Mouse (Mus musculus) urinary bladder, postnatal 14 days (tissue): ENCODE data around the gene Gnpat.
A peak's percentile ranks its signal among the peaks of the same experiment; 100 is the strongest.
"Not testable (repeated sequence)": the region's sequence is repeated elsewhere in the genome, so short reads cannot be mapped to it uniquely, and the experiment has no call there.

Experiments
- DNase-seq: peaks from one replicate; pipeline ENCODE4 v3.0.0; 2021; ENCODE audit warnings: low spot score

Gene Gnpat

DNA sequence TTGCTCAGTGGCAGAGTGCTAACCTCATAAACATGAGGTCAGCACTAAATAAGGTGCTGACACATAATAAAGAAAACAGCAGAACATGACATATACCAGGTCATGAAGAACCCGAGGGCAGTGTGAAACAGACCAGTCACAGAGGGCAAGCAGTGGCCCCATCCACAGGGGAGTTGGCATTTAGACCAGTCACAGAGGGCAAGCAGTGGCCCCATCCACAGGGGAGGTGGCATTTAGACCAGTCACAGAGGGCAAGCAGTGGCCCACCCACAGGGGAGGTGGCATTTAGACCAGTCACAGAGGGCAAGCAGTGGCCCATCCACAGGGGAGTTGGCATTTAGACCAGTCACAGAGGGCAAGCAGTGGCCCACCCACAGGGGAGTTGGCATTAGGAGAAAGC lies 19.9 kb upstream of the Gnpat start:
- not testable (repeated sequence) for DNase-seq

DNA sequence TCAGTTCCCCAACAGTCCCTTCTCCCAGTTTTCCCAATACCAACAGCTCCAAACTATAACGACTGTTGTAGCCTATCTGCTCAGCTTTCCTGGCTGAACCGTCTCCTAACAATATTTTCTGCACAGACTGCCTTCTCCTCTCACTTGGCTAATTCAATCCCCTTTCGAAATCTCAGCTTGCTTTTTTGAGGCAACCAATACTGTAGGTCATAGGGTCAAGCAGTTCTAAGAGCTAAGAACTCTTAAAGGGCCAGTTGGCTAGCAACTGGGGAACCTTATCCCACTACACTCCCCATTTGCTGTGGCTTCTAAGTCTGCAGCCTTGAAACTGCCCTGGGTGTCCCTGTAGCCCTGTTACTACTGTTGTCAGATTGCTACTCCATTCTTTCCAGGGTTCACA lies 17.7 kb upstream of the Gnpat start:
- no peak for DNase-seq

DNA sequence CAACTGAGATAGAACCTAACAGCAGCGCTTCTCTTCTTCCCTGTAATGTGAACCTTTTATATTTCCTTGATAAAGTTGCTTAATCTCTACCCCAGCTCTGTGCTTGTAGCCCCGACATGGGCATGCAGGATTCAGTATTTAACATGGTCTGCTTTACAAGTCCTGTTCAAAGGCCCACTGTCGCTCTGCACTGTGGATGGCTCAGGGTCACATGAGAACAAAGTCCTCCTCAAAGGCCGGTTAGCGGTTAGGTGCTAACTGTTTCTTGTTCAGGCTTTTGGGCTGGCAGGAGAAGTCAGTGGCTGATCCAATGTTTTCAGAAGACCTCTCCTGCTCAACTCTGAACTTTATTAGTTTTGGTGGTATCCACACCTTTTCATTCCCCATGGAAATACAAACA lies 17.3 kb upstream of the Gnpat start:
- no peak for DNase-seq

DNA sequence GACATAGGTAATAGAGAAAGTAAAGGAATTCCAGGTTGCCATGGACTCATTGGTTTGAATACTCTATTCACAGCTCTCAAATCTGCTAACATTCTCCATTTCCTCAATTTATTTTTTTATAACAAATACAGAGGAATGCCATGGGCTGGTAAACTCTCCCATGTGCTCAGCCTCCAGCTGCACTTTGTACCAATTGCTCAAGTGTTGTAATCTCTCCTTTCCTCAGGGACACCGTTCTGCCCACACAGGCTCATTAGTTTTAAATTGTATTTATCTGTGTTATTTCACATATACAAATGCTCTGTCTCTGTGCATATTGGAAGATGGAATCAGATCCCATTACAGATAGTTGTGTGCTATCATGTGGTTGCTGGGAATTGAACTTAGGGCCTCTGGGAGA lies 9.3 kb upstream of the Gnpat start:
- no peak for DNase-seq

DNA sequence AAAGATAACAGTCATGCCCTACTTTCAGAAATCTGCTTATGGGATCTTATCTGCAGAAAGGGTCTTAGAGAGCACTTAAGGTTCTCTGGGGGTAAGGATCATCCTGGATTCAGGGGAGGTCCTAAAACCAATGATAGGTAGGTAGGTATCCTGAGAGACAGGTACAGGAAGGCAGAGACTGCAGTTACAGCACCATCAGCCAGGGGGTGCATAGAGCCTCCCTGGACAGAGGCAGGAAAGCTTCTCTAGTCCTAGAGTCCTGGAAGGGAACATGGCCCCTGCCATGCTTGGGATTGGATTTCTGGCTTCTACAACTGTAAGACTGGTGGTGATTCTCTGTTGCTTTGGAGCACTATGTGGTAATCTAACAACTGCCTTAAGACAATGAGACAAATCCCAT lies 3.4 kb upstream of the Gnpat start:
- peak; percentile 23 for DNase-seq

DNA sequence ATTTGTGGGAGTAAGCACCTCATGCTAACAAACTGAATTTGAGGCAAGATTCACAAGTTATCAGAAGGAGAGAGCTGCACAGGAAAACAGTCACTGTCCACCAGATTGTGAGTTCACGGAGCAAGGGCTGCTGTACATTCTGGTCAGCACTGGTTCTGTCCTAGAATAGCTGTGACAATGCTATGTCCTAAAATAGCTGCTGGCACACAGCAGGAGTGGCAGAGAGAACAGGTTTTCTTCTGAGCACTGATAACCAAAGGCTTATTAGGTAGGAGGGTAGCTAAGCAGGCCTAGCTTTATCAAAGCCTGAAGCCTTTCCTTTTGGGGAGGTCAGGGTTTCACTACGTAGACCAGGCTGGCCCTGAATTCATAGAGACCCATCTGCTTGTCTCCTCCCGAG lies 2.6 kb upstream of the Gnpat start:
- no peak for DNase-seq

DNA sequence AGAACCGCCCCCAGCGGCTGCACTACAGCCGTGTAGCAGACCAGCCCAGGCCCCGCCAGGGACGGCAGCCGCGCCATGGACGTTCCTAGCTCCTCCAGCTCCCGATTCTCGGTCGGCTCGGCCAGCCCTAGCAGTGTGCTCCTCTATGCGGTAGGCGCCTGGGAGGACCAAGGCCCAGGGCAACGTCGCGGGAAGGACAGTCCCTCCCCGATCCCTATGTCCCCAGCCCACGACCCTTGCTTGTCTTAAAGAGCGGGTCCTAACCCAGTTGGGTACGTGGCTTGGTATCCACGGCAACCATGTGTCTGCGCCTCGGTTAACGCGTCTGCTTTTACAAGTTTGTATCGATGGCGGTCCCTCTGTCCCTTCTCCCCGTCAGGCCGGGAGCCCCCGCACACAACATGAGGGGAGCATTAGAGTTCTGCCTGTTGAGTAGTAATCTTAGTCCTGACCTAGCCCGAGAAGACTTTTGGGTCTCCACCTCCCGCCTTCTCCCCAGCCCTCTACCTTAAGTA lies 387 bp downstream of the Gnpat start:
- no peak for DNase-seq

DNA sequence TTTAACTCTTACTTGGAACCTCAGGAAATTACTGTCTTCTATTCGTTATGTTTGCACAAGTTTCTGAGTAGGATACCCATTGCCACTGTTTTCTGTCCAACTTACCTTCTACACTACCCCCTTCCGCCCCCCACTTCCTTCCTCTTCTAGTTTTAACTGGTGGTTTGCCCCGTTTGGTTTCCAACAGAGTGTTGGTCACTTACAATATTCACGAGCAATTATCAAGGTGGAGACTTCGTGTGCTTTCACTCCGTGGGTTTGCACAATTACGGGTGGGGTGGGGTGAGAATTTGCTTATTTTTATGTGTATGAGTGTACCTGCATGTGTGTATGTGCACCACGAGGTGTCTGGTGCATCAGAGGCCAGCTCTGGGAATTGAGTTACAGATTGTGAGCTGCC lies 896 bp downstream of the Gnpat start:
- no peak for DNase-seq

DNA sequence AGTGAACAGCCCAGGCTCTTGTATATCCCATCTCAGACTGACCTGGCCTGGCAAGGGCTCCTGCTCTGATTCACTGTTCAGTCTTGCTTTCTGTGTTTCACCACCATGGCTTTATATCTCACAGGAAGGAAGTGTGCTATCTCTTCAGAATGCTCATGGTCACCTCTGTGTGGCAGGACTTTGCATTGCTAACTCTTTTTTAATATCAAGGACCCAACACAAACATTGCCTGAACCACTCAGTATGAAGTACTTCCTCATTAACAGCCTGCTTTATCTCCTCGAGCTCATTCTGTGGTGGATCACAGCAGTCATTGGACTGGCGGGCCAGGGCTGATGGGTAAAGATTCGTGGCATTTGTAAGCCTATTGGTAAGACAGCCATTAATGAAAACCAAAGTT lies 3.8 kb downstream of the Gnpat start:
- no peak for DNase-seq

DNA sequence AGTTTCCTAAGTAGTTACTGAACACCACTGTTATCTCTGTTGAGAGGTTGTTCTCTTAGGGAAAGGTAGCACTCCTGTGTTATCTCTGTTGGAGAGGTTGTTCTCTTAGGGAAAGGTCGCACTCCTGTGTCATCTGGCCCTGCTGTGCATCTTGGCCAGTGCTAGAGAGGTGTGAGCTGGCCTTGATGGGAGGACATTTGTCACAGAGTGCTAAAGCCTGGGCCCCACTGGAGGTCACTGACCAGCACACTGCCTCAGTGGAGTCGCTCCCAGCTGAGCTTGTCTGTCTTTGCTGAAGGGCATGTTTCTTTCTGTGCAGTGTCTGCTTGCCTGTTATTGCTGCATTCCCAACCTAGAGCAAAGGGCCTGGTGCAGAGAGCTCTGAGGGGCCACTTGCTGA lies 4.3 kb downstream of the Gnpat start:
- no peak for DNase-seq

DNA sequence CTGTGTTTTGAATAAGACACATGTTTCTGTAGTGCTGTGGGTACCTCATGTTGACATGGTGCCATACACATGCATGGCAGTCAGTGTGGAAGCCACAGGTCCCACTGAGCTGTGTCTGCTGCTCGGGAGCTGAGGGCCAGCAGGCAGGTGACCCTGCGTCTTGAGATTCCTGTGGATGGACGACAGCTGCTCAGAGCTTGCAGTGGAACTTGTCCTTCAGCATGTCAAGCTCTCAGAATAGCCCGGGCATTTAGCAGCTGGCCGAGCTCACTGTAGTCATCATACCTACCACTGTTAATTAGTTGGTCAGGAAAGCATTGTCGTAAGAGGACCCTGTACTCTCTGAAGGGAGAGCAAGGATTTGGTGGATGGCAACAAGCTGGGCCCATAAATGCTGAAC lies 6.9 kb downstream of the Gnpat start:
- no peak for DNase-seq

DNA sequence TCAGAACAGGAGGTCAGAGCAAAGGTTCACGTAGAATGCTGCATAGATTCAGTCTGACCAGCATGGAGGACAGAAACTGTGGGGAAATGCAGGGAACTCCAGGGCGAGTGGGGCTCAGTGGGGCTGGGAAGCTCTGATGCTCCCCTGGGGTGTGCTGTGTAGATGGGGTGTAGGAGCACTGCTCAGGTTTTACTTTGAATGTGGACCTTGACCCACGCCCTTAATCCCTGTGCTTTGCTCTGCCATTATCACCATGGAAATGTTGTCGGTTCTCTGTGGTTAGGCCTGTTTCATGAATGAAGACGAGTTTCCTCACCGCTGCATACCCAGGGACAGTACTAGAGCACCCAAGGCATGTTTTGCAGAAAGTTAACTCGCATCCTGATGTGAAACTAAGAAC lies 8.6 kb downstream of the Gnpat start:
- no peak for DNase-seq

DNA sequence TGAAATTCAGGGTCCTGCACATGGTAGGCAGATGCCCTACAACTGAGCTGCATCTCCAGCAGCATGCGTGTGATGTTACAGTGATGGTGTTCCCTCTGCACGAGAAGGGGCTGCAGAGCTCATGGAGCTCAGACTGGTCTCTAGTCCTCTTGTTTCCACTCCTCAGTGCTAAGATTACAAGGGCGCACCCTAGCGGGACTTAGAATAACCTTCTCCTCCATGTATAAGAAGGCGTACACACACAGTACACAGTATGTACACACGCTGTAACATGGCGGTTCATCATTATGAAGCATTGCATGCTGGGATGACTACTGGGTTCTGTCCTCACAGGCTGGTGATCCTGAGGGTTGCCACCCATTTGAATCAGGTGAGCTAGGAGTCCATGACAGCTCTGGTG lies 9.2 kb downstream of the Gnpat start:
- no peak for DNase-seq

DNA sequence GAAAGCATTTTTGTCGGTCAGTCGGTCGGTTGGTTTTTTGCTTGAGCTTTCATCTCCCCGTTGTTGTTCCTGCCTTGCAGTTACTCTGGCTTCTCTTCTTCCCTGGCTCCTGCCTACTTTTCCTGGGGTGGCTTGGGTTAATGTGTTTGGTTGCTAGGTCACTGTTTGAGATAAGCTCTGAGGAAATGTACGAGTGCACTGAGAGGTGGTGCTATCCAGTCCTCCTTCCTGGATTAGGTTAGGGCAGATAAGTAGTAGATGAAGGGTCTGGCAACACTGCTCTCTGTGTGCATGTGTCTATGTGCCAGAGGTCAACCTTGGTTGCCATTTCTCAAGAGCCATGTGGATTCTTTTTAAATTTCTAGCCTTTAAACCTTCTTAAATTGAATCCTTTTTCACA lies 9.9 kb downstream of the Gnpat start:
- no peak for DNase-seq

DNA sequence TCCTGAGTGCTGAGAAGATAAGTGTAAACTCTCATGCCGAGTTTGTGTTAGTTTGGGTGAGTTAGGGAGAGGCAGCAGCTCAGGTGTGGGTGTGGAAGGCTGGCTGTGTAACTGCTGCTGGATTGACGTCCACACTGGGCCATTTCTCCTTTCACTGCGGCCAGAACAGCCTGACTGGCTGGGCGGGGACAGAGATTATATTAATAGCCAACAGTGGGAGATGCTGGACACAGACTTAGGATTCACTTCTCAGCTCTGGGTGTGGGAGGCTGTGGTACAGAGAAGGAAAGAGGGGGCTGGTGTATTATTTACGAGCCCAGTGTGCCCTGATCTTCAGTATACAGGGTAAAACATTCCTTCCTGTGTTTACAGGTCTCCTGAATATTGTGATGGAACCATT lies 15.3 kb downstream of the Gnpat start:
- no peak for DNase-seq

DNA sequence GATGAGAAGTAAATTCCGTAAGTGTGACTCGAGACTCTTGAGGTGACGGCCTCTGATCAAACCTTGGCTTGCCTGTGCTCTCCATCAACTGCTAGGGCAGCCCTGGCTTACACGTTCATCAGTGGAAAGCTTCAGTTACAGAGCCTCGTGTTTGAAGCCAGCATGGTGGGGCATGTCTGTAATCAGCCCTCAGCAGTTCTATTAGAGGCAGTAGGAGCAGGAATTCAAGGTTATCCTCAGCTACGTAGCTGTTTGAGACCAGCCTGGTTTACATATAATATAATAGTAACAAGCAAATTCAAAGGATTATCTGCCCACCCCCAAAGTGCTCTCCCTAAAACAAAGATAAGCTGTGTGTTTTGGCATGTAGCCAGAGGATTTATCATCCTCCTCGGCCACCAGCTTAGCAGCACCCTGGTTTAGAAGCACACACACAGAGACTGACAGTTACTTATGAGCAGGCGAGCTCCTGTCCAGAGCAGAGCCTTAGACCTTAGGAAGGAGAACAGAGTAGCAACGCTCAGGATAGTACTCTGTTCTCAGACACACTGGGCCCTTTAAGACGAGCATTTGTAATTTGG lies 16.2 kb downstream of the Gnpat start:
- no peak for DNase-seq

DNA sequence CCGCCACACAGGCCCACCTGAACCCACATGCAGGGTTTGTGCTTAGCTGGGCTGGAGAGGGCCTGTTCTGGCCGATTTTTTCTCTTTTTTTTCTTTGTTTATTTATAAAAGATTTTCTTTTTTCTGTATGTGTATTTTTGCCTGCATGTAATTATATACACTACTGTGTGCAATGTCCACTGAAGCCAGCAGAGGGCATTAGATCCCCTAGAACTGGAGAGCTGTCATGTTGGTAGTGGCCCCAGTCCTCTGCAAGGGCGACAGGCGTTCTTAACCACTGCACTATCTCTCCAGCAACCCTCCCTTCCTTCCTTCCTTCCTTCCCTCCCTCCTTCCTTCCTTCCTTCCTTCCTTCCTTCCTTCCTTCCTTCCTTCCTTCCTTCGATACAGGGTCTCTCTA lies 25.6 kb downstream of the Gnpat start:
- no peak for DNase-seq

DNA sequence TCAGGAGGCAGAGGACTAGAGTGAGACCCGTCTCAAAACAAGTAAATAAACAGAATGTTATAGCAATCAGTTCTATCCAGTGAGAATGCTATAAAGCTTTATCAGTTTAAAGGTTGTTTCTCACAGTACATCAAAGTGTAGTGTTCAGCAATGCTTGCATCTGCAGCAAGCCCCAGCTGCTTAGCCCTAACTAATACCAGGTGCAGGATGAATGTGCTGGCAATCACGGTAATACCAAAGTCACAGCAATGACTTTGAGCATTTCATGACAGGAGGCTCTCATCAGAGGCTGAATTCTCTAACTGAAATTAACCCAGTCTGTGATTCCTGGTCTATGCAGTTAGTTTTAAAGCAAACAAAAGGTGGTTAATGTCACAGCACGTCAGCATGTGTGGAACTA lies 29.8 kb downstream of the Gnpat start:
- DNase-seq = no peak

DNA sequence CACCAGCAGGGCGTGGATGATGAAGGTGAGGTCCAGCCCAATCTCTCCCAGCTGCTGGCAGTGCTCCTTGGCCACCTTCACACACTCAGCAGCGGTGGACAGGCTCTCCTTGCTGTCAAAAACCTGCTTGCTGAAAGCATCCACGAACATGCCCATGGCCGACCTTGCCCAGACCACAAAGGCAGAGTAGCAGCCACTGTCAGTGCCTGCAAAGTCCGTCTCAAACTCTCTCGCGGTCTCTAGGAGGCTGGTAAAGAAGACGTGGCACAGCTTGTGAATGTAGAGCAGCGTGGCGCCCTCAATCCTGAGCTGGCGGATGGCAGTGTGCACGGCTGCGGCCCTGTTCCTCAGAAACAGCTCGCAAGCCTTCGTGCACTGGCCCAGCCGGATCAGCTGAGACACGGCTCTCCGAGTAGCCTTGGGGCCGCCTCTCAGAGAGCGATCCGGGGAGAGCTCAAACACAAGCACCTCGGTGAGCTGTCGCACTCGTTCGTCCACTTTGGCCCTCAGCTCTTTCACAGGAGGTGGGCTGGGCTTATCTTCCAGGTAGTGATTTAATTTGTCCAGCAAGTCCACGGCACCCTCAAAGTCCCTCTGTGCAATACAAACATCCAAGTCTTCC lies 33.3 kb downstream of the Gnpat start:
- no peak for DNase-seq

DNA sequence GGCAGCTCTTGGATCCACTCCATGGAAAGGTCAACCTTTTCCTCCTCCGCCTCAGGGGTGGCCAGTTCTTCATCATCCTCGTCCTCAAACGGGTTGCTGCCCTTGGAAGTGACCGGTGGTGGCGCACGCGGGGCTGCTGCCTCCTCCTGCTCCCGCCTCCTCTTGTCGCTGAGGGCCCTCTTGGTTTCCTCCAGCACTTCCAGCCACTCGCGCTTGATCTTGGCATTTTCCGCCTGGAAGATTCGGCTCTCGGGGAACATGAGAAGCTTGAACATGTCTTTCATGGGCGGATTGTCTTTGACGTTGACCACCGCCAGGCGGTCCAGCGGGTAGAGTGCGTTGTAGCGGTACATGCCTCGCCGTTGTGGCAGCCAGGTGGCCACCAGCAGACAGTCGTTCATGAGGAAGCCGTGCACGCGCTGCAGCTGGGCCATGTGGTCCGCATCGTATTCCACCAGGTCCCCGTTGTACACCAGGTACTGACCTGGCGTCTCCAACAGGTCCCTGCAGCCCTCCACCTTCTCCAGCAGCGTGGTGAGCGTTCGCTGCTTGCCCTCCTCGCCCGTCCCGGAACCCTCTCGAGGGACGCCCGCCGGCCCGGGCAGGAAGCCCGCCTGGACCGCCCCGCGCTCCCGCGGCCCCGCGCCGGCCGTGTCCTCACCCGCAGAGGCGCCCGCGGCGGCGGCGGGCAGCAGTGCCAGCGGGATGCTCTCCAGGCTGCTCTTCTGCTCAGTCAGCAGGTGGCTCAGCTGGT lies 34.0 kb downstream of the Gnpat start:
- DNase-seq = peak; percentile 82

DNA sequence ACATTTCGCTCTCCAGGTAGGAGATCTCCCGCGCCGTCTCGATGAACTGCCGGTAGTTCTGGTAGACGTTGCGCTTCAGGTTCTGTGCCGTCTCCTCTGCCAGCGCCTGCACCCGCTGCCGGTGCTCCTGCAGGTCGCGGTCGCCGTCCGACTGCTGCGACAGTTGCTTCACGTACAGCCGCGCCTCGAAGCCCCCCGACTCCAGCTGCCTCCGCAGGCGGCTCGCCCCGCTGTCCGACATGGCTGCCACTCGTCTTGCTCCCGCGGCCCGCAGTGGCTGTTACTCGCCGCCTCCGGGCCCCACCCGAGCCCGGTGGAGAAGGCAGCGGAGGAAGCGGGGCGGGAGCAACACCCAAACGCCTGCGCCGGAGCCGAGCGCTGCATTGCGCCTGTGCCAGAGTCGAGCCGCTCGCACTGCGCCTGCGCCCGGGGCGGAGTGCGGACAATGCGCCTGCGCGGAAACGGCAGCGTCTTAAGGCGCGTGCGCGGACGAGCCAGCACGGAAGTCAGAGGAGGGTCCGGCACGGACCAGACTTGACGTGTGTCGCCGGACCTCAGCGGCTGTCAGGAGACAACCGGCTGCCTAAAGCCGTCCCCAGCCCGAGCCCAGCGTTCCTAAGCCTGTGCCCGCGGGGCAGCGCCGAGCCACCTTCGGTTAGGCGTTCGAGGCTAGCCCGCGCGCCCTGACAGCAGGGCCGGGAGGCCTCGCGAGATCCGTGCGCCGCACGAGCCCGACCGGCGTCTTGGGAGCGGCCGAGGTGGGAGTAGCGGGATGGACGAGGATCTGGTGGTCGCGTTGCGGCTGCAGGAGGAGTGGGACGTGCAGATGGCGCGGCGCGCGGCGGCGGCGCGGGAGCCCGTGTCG lies 34.8 kb downstream of the Gnpat start, which contains the start of the genes Exoc8 and Sprtn:
Gene Exoc8 (minus strand): TSS at position 320 of the 865 bp plus-strand sequence.
Gene Sprtn (plus strand): TSS at position 501 of the 865 bp plus-strand sequence.
- peak; percentile 97 for DNase-seq

DNA sequence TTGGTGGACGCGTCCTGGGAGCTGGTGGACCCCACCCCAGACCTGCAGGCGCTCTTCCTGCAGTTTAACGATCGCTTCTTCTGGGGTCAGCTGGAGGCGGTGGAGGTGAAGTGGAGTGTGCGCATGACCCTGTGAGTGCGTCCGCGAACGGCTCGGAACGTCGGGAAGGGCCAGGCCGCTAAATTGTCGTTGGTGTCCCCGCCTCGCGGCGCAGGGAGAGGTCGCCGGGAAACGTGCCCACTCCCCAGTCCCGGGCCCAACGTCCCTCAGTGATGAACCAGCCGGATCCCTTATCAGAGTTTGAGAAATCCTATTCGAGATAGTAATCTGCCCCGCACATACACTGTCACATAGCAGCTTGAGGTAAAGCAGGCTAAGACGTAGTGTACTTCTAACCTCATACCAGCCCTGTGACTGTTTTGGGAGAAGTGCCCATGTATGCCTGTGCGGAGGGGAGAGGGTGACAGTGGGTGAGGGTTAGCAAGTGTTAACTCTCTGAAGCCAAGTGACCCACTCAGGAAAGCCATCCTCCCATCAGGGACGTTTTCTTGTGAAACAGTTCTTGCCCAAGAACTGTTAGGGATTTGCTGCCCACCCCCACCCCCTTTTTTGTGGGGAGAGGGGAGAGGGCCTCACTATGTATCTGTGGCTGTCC lies 35.5 kb downstream of the Gnpat start:
- DNase-seq = no peak
